Mouse (Mus musculus) G1E (cell line): ENCODE data around the gene Sgms1.

Experiments used
- CTCF ChIP-seq: IDR thresholded peaks from 2 replicates; pipeline ENCODE4 v1.5.1; 2012; ENCODE audit warnings: low read depth, low read length, inconsistent platforms, mixed read lengths
- GATA1 ChIP-seq: IDR thresholded peaks from 2 replicates; pipeline ENCODE4 v1.6.1; 2012; ENCODE audit warnings: borderline replicate concordance, low read length, inconsistent platforms, mixed read lengths
- GATA2 ChIP-seq: IDR thresholded peaks from 2 replicates; pipeline ENCODE4 v1.6.1; 2012; ENCODE audit warnings: low read depth, low read length, inconsistent platforms, borderline replicate concordance
- TAL1 ChIP-seq: conservative IDR thresholded peaks from 2 replicates; pipeline ENCODE4 v1.6.1; 2012; ENCODE audit warnings: low read depth, low read length, inconsistent platforms, mixed read lengths

DNA sequence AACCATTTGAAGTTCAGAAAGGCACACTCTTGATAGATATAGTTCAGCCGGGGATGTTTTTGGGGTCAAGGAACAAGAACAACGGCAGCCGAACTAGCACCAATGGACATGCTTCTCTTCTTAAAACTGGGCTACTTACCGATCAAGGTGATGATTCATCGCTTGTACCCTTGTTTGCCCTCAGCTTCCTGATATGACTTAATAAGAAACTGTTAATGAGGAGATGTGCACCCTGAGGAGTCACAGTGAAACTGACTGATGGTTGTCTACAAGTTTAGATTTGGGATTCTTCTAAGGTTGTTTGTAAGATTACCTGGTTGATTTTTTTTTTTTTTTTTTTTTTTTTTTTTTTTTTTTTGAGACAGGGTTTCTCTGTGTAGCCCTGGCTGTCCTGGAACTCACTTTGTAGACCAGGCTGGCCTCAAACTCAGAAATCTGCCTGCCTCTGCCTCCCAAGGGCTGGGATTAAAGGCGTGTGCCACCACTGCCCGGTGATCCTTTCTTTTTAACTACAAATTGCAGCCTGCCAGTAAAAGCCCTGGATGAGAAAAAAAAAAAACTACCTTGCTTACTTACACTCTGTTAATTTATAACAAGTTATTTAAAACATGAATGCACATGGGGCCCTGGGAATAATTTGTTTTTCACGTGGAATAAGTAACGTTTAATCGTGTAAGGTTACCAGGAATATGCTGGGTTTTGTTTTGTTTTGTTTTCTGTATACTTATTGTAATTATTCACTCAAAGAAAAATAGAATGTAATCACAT, 126.5 kb downstream of the Sgms1 start:
- TF ChIP-seq CTCF (no peak), TAL1 (no peak), GATA1 (no peak), GATA2 (no peak)
